Mouse (Mus musculus): ENCODE results near the gene Snd1.

DNA sequence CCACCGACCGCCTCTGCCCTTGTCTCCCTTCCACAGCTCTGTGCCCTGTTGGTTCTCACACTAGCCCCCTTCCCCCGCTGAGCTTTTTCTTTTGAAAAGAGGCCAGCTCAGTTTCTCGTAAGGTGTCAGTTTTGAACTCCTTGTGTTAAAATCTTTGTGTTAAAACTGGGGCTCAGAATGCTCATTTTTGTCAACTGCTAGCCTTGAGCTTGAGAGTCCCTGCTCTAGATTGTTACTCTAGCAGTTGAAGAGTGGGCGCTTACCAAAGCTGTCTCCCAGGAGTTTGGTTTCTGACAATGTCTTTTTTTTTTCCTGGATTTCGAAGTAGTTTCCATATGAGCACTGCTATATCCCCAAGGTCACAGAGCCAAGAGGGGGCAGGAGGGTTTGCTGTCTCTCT is 82.8 kb downstream of the Snd1 start:
- TF ChIP-seq CTCF (IDR thresholded peaks at IDR 0.05; ENCODE audit: control insufficient read depth, insufficient read depth, low read length), result no peak
- no peak for TF ChIP-seq POLR2A (IDR thresholded peaks at IDR 0.05; ENCODE audit: borderline replicate concordance, control insufficient read depth, low read depth, low read length)
